Mouse (Mus musculus) G1E (cell line): Measurements from ENCODE around the gene Slc6a19.

ENCODE experiments used
- CTCF ChIP-seq: IDR thresholded peaks from 2 replicates; pipeline ENCODE4 v1.5.1; 2012; ENCODE audit warnings: low read depth, low read length, inconsistent platforms, mixed read lengths
- GATA1 ChIP-seq: IDR thresholded peaks from 2 replicates; pipeline ENCODE4 v1.6.1; 2012; ENCODE audit warnings: borderline replicate concordance, low read length, inconsistent platforms, mixed read lengths

GRCm38 (mm10) chr13:73694972-73695371, 9.7 kb downstream of the Slc6a19 start:
- no peak for TF ChIP-seq CTCF
- TF ChIP-seq GATA1, result no peak
